Mouse (Mus musculus) adrenal gland, postnatal 10 days (tissue): ENCODE results near the gene Srrd. TPM values are rescaled to one million over a fixed set of nuclear protein-coding genes. Genes with fewer than 3 reads are reported as not detected.

Experiments
- DNase-seq: peaks from one replicate; pipeline ENCODE4 v3.0.0; 2021; ENCODE audit warnings: mixed read lengths
- long read RNA-seq, 2 experiments: library from polyadenylated mRNA; stranded (forward); transcript quantifications; one replicate each; pipeline ENCODE4 v2.0.0; 2021
- total RNA-seq, 2 experiments: library from RNA; stranded (reverse); gene quantifications; 2 replicates each; pipeline ENCODE4 v1.2.3; 2021

Gene Srrd
- 10 to 100 TPM; 15.7 to 25.8 TPM for total RNA-seq
- long read RNA-seq, experiment 1, transcript Srrd-203 (7 exons, 1,064 nt), result major isoform, 13 of 38 reads
- long read RNA-seq, experiment 1, transcript Srrd-201 (7 exons, 1,110 nt), result minor isoform, 6 of 38 reads
- long read RNA-seq, experiment 1, partial matches to known transcripts, result 8 of 38 reads
- long read RNA-seq, experiment 1, other reads (novel, unspliced or antisense), result 11 of 38 reads
- long read RNA-seq, experiment 2, transcript Srrd-201 (7 exons, 1,110 nt), result minor isoform, 5 of 25 reads
- long read RNA-seq, experiment 2, transcript Srrd-203 (7 exons, 1,064 nt), result major isoform, 6 of 25 reads
- long read RNA-seq, experiment 2, partial matches to known transcripts, result 9 of 25 reads
- long read RNA-seq, experiment 2, other reads (novel, unspliced or antisense), result 5 of 25 reads

DNA sequence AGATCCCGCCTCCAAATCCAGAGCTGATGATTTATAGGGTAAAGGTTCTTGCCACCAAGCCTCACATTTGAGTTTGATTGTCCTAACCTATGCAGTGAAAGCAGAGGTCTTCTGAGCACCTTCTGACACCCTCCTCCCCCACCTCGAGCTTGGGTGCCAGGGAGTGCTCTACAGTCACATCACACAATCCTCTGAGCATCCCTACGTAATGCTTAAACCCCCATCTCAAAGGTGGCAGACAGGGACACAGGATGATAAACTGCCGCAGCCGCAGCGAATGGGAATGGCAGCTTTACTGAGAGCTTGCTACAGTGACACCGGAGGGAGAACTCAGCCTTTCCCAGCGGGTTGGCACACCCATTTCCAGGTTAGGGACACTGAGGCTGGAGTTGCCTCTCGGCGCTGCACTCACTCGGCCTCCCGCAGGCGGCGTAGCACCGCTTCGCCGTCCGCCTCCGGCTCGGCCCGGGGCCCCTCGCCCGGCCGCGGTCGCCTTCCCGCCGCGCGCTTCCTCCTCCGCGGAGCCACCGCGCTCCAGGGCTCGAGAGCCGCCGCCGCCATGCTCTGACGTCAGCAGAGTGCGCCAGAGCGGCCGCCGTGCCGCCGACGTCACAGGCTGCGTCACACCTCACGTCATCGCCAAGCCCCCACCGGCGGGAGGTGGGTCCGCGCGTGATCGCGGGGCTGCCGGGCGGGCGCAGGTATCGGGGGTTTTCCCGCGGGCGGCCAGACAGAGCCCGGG lies at the start of gene Srrd, which contains the start of gene Hps4:
Gene Srrd (minus strand): TSS at position 578 of the 742 bp plus-strand sequence.
Gene Hps4 (plus strand): TSS at position 621 of the 742 bp plus-strand sequence.
- DNase-seq, result peak; percentile 94

- DNase-seq, result no peak
Measured at GRCm38 (mm10) chr5:112391676-112392323, 49.0 kb upstream of the Srrd start.

GRCm38 (mm10) chr5:112391002-112391401 lies 48.2 kb upstream of the Srrd start:
- no peak for DNase-seq

DNA sequence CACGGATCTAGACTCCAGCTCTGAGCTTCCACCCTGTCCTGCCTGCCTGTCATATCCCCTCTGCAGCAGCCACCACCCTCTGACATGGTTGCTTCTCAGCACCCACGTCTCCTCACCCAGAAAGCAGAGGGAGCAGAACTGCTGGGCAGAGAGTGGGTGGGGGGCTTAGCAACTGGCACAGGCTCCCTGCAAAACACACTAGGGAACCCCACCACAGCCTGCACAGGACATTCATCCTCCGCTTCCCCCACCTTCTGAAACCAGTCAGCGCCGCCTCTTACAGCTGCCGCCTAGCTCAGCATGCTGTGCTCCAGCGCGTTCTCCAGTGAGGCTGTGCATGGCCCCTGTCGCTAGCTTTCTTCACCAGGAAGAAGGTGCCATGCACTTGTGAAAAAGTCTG lies 46.5 kb upstream of the Srrd start:
- DNase-seq, result no peak

DNA sequence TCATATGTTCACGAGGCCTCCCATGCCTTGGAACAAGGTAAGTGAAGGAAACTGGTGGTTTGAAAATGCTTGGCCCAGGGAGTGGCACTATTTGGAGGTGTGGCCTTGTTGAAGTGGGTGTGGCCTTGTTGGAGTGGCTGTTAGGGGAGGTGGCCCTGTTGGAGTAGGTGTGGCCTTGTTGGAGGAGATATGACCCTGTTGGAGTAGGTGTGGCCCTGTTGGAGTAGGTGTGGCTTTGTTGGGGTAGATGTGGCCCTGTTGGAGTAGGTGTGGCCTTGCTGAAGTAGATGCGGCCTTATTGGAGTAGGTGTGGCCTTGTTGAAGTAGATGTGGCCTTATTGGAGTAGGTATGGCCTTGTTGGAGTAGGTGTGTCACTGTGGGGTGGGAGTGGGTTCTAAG lies 43.1 kb upstream of the Srrd start:
- DNase-seq, result no peak

DNA sequence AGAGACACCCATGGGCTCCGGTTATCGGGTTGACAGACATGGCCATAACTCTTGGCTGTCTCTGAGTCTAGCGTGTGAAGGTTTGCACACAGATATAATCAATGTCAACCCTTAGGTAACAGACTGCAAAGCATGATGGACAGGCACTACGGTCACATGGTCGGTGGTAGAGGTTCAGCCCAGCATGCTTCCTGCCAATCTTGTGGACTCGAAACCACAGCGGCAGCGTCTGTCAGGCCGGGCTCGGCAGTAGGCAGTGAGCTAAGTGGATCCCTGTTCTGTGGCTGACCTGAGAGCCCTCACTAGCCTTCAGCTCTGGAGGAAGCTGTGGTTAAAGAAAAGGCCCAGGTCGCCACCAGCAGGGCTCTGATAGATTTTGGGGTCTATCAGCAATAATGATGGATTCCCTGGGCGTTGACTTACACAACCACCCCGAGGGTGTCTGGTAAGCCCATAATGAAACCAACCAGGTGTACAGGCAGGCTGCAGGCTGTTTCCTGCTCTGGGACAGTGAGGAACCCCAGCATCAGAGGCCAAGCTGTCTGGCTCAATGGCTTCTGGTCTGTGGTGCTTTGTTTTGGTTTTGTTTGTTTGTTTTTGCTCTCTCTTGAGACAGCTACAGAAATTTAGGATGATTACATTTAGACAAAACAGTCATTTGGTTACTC lies 42.1 kb upstream of the Srrd start:
- DNase-seq, result no peak

- peak; percentile 83 for DNase-seq
Measured at GRCm38 (mm10) chr5:112382641-112383330, 39.9 kb upstream of the Srrd start.

DNA sequence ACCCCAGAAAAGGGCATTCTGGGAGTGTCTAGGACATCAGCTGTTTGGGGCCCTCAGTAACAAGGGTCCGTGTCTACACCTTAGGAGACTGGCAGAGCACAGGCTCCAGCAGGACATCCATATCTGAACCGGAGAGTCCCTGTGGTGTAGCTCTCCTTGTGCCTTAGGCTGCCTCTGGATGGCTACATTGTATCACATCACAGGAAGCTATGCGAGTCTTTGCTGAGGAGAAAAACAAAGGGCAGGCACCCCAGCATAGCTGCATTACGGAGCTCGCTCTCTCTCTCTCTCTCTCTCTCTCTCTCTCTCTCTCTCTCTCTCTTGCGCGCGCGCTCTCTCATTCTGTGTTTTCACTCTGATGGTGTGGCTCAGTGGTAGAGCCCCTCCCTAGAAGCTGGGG lies 39.2 kb upstream of the Srrd start:
- DNase-seq, result no peak

- DNase-seq, result peak; percentile 60
Measured at GRCm38 (mm10) chr5:112381154-112381553, 38.3 kb upstream of the Srrd start.

- peak; percentile 81 for DNase-seq
Measured at GRCm38 (mm10) chr5:112378716-112379115, 35.9 kb upstream of the Srrd start.

DNA sequence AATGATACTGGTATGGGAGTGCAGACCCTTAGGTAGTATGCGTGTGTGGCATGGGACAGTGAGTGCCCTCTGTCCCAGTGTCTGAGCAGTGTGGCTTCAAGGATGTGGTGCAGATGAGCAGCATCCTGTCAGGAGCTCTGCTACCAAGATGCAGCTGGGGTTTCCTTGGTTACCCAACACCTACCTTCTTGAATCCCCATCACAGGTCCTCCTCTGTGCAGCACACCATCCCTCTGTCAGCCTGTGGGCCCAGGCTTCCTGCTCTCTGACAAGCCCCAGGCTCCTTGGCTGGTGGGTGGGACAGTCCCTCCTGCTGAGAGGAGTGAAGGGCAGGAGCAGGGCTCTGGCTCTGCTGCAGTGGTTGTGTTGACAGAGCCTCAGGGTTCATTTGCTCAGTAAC lies 34.5 kb upstream of the Srrd start:
- DNase-seq, result no peak

DNA sequence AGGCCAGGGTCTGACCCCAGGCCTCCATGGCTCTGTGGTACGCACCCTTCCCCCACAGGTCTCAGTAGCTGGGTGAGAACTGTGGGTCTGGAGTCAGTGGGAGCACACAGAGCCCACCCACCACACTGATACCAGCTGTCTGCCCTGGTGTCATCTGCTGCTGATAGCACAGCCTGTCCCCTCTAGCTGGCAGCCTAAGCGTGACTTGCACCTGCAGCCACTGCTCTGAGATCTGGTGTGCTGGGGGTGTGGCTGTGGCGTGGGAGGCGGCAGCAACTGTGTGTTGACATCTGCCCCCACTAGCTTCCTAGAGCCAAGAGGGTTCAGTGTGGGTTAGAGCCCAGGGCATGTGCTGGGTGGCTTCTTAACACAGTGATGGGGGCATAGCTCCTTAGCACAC lies 33.3 kb upstream of the Srrd start:
- no peak for DNase-seq

DNA sequence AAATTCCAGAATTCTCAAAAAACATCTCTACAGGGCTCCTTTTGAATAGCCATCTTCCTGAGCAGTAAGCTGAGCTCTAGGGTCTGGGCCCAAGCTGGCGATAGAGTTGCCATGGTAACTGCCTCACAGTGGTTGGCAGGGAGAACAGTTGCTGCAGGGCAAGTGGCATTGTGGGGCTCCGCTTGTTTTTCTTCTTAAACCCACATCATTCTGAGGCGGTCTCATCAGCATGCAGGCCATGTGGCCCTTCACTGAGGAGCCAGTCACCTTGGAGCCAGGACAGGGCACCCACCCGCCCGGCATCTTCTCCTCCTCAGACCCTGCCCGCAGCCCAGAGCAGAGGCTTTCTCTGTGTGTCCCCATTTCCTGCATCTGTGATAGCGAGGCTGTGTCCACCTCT lies 29.1 kb upstream of the Srrd start:
- no peak for DNase-seq

- no peak for DNase-seq
Measured at GRCm38 (mm10) chr5:112370236-112370813, 27.5 kb upstream of the Srrd start.

- DNase-seq, result no peak
Measured at GRCm38 (mm10) chr5:112369326-112369725, 26.5 kb upstream of the Srrd start.

- DNase-seq, result no peak
Measured at GRCm38 (mm10) chr5:112368666-112369065, 25.8 kb upstream of the Srrd start.

GRCm38 (mm10) chr5:112367929-112368328 lies 25.1 kb upstream of the Srrd start:
- no peak for DNase-seq

- DNase-seq, result no peak
Measured at GRCm38 (mm10) chr5:112367338-112367737, 24.5 kb upstream of the Srrd start.

DNA sequence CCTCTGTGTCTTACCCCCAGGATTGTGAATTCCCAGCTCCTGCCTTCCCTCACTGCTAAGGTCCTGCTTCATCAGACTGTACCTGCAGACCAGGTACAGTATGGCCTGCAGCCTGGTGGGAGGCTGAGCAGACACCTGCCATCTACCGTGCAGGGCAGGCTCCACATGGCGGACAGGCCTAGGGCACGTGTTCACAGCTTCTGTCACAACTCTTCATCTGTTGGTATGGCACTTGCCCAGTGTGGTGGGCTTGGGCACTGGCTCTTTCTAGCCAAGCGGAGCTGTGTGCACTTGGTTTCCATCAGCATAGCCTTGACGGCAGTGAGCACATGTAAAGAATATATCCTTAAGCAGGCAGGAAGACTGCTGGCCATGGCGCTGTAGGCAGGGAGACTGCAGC lies 24.0 kb upstream of the Srrd start:
- no peak for DNase-seq

DNA sequence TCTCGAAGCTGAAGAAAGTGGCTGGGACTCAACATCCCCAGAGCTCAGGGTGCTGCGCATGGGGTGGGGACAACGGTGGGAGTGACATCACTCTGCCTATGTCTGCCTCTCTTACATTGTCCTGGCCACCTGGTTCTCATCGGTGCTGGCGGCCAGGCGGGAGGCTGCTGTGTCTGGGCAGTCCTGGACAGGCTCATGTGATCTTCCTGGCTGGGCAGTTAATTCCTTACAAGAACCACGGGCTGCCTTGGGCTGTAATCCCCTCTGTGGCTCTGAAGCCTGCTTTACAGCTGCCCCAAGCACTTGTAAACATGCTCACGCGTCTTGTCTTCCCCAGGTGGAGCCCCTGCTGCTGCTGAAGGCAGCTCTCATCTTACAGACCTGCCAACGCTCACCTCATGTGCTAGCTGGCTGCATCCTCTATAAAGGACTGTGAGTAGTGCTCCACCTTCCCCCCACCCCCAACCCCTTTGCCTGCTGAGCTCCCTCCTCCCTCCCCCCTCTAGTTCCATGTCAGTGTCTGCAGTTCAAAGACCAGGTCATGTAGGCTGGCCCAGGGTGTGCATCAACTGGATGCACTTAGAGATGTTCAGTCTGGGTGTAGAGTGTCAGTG lies 21.5 kb upstream of the Srrd start:
- DNase-seq, result no peak

DNA sequence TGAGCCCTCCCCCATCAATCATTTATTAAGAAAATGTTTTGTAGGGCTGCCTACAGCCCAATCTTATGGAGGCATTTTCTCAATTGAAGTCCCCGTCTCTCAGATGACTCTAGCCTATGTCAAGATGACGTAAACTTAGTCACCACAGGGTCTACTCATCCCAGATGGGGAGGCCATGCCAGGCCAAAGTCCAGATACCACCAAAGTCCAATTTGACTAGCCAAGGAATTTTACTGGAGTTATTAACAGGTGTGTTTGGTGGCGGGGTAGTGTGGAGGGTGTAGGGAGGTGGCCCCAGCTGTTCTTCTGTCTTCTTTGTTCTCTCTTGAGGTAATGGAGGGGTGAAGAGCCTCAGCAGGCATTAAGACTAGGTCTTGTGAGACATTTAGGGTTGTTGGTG lies 17.2 kb upstream of the Srrd start:
- DNase-seq, result no peak
